Mouse (Mus musculus): ENCODE results near the gene Asah2. TPM values are rescaled to one million over a fixed set of nuclear protein-coding genes. Genes with fewer than 3 reads are reported as not detected.
"Not testable (repeated sequence)": the region's sequence is repeated elsewhere in the genome, so short reads cannot be mapped to it uniquely, and the experiment has no call there.

Gene Asah2
- polyA plus RNA-seq (2015; fragmentation: Nextera tagmentation; extraction: Ambion mirVana), result 0.33 and 0.48 TPM in 2 replicates

GRCm38 (mm10) chr19:32107771-32108306 lies at the start of gene Asah2:
Asah2 (minus strand) TSS chr19:32108211.
- H3K9ac ChIP-seq (replicated peaks), result peak within 1 kb of the TSS; percentile 80
- peak within 1 kb of the TSS; percentile 76 for H3K4me2 ChIP-seq (replicated peaks)
- H3K27ac ChIP-seq (replicated peaks), result peak within 1 kb of the TSS; percentile 48; the same call in 1 of the 2 replicates
- H3K36me3 ChIP-seq, result no peaks in the 10 kb centered on the region
- under 1% methylated on average over 28 of the region's 28 CpGs for WGBS
- no peaks in the 10 kb centered on the region for H3K4me1 ChIP-seq
- no peaks in the 10 kb centered on the region for H3K27me3 ChIP-seq
- peak; percentile 98 for ATAC-seq (replicated peaks)
- peak within 1 kb of the TSS; percentile 66 for H3K4me3 ChIP-seq
- H3K9me3 ChIP-seq, result no peaks in the 10 kb centered on the region

DNA sequence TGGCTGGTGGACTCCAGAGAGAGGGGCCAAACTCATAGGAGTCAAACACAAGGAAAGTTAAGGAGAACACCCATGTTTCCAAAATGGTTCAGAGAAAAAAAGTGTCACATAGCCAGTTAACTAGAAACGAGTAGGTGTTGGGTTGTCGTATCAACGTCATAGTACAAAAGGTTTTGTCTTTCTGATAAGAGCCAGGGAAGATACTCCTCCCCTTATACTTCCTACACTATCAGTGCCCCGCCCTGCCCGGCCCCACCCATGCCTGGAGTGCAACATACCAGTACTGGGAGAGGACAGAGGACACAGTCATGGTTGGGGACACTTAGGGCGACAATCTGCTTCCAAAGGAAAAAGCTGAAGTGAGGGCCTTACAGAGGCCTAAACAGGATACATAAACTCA lies 49.0 kb upstream of the Asah2 start:
- Histone ChIP-seq H3K9ac (replicated peaks) (no peak overlapping the region), H3K36me3 (no peaks in the 10 kb centered on the region), H3K27me3 (no peaks in the 10 kb centered on the region), H3K9me3 (no peaks in the 10 kb centered on the region), H3K4me3 (no peak overlapping the region), H3K27ac (replicated peaks) (no peak overlapping the region), H3K4me2 (replicated peaks) (no peak overlapping the region), H3K4me1 (no peaks in the 10 kb centered on the region)
- 89% methylated on average over 6 of the region's 6 CpGs for WGBS
- ATAC-seq (replicated peaks), result no peak

GRCm38 (mm10) chr19:32152529-32152928 lies 44.5 kb upstream of the Asah2 start:
- H3K4me3 ChIP-seq, result no peak overlapping the region
- H3K4me1 ChIP-seq, result no peaks in the 10 kb centered on the region
- H3K9me3 ChIP-seq, result no peaks in the 10 kb centered on the region
- H3K27ac ChIP-seq (replicated peaks), result no peak overlapping the region
- no peak overlapping the region for H3K9ac ChIP-seq (replicated peaks)
- 81% methylated on average over 6 of the region's 6 CpGs for WGBS
- no peaks in the 10 kb centered on the region for H3K36me3 ChIP-seq
- ATAC-seq (replicated peaks), result no peak
- H3K4me2 ChIP-seq (replicated peaks), result no peak overlapping the region
- H3K27me3 ChIP-seq, result no peaks in the 10 kb centered on the region

GRCm38 (mm10) chr19:32148710-32149109 lies 40.7 kb upstream of the Asah2 start:
- no peaks in the 10 kb centered on the region for H3K9me3 ChIP-seq
- WGBS, result 90% methylated on average over 5 of the region's 5 CpGs
- H3K4me1 ChIP-seq, result no peaks in the 10 kb centered on the region
- no peak overlapping the region for H3K9ac ChIP-seq (replicated peaks)
- no peaks in the 10 kb centered on the region for H3K36me3 ChIP-seq
- H3K4me2 ChIP-seq (replicated peaks), result no peak overlapping the region
- no peak overlapping the region for H3K4me3 ChIP-seq
- ATAC-seq (replicated peaks), result no peak
- H3K27ac ChIP-seq (replicated peaks), result no peak overlapping the region
- H3K27me3 ChIP-seq, result no peaks in the 10 kb centered on the region

GRCm38 (mm10) chr19:32142383-32142782 lies 34.4 kb upstream of the Asah2 start:
- WGBS, result 81% methylated on average over 6 of the region's 6 CpGs

DNA sequence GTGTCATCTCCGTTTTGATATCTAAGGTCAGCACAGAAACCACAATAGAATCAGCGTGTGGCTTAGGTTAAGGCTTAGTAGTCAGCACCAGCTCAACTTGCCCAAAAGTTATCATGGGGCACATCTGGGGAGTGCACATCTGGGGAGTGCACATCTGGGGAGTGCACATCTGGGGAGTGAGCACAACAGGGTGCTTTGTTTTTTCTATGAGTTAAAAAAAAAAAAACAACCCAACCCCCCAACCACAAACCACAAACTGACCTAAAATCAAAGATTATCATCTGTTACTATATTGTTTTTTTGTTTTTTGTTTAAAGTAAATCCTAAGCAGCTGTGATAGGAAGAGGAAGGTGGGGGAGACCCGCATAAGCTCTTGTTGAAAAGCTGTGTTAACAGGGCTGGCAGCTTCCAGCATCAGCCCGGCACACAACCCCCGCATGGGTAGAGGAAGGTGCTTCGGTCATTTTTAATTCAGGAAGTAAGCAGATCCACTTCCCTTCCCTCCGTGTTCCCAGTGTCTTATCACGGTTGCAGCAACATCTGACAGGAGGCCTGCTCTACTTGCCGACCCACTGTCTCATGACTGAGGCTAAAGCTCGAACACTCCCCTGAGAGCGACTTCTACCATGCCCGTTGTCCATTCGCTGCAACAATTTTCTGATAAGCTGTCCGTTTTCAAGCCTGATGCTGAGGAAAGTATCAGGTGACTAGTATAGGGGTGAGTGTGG lies 30.5 kb upstream of the Asah2 start:
- H3K4me3 ChIP-seq, result no peak overlapping the region
- H3K27me3 ChIP-seq, result no peaks in the 10 kb centered on the region
- H3K36me3 ChIP-seq, result no peaks in the 10 kb centered on the region
- 82% methylated on average over 14 of the region's 14 CpGs for WGBS
- no peak overlapping the region for H3K9ac ChIP-seq (replicated peaks)
- H3K4me1 ChIP-seq, result no peaks in the 10 kb centered on the region
- no peaks in the 10 kb centered on the region for H3K9me3 ChIP-seq
- H3K27ac ChIP-seq (replicated peaks), result no peak overlapping the region
- no peak overlapping the region for H3K4me2 ChIP-seq (replicated peaks)
- ATAC-seq (replicated peaks), result no peak

More at GRCm38 (mm10) chr19:32142383-32142782, 34.4 kb upstream of the Asah2 start:
- H3K4me1 ChIP-seq, result no peaks in the 10 kb centered on the region
- no peak overlapping the region for H3K4me2 ChIP-seq (replicated peaks)
- H3K9ac ChIP-seq (replicated peaks), result no peak overlapping the region
- H3K27me3 ChIP-seq, result no peaks in the 10 kb centered on the region
- H3K9me3 ChIP-seq, result no peaks in the 10 kb centered on the region
- no peak overlapping the region for H3K4me3 ChIP-seq
- ATAC-seq (replicated peaks), result no peak
- no peak overlapping the region for H3K27ac ChIP-seq (replicated peaks)
- no peaks in the 10 kb centered on the region for H3K36me3 ChIP-seq

DNA sequence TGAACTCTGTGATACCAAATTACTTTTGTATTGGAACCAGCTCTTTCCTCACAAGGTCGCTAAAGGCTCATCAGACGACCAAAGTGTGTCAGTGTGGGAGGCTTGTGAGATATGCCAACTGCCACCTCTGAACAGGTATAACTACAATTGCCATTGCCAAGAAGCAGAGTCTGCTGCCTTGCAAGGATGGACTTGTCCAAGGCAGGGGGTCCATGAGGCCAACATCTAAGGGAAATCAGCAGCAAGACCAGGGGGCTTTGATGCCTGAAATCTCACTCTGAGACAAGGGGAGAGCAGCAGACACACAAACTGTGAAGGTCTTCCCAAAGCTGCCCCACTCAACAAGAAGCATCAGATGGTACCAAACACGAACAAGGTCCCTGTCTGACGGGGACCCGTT lies 29.9 kb upstream of the Asah2 start:
- no peak overlapping the region for H3K27ac ChIP-seq (replicated peaks)
- H3K4me2 ChIP-seq (replicated peaks), result no peak overlapping the region
- H3K4me1 ChIP-seq, result no peaks in the 10 kb centered on the region
- H3K9me3 ChIP-seq, result no peaks in the 10 kb centered on the region
- H3K4me3 ChIP-seq, result no peak overlapping the region
- H3K27me3 ChIP-seq, result no peaks in the 10 kb centered on the region
- H3K36me3 ChIP-seq, result no peaks in the 10 kb centered on the region
- H3K9ac ChIP-seq (replicated peaks), result no peak overlapping the region
- no peak for ATAC-seq (replicated peaks)
- 80% methylated on average over 5 of the region's 5 CpGs for WGBS

- Histone ChIP-seq H3K9ac (replicated peaks) (no peak overlapping the region), H3K9me3 (no peaks in the 10 kb centered on the region), H3K27ac (replicated peaks) (no peak overlapping the region), H3K4me2 (replicated peaks) (no peak overlapping the region), H3K36me3 (no peaks in the 10 kb centered on the region), H3K27me3 (no peaks in the 10 kb centered on the region), H3K4me3 (no peak overlapping the region), H3K4me1 (no peaks in the 10 kb centered on the region)
- WGBS, result 28% methylated on average over 4 of the region's 4 CpGs
- peak; percentile 64; the same call in 1 of the 2 replicates for ATAC-seq (replicated peaks)
Measured at GRCm38 (mm10) chr19:32136888-32137625, 29.0 kb upstream of the Asah2 start.

DNA sequence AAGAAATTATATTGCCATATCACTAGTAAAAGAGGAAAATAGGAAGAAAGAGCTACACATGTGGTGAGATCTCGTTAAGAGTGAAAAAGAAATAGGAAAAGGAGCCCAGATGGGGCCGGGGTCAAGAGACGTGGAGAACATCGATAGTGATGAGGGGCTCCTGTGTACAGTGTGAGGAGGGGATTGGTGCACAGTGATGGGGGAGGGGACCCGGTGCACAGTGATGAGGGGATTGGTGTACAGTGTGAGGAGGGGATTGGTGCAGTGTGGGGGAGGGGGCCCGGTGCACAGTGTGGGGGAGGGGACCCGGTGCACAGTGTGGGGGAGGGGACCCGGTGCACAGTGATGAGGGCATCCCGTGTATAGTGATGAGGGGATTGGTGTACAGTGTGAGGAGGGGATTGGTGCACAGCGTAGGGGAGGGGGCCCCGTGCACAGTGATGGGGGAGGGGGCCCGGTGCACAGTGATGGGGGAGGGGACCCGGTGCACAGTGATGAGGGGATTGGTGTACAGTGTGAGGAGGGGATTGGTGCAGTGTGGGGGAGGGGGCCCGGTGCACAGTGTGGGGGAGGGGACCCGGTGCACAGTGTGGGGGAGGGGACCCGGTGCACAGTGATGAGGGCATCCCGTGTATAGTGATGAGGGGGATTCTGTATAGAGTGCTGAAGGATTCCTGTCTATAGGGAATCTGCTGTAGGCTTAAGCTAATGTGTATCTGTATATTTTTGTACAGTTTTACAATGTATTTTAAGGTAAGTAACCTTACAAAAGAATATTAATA lies 23.9 kb upstream of the Asah2 start:
- not testable (repeated sequence) for H3K27ac ChIP-seq (replicated peaks); H3K36me3 ChIP-seq; H3K4me3 ChIP-seq; H3K4me1 ChIP-seq; H3K4me2 ChIP-seq (replicated peaks); H3K9me3 ChIP-seq; H3K9ac ChIP-seq (replicated peaks); H3K27me3 ChIP-seq
- WGBS, result 91% methylated on average over 17 of the region's 17 CpGs
- peak; percentile 59 for ATAC-seq (replicated peaks)

GRCm38 (mm10) chr19:32129281-32129680 lies 21.3 kb upstream of the Asah2 start:
- no peak overlapping the region for H3K27ac ChIP-seq (replicated peaks)
- H3K4me3 ChIP-seq, result no peak overlapping the region
- no peaks in the 10 kb centered on the region for H3K27me3 ChIP-seq
- ATAC-seq (replicated peaks), result no peak
- no peaks in the 10 kb centered on the region for H3K9me3 ChIP-seq
- H3K36me3 ChIP-seq, result no peaks in the 10 kb centered on the region
- H3K9ac ChIP-seq (replicated peaks), result no peak overlapping the region
- 87% methylated on average over 8 of the region's 8 CpGs for WGBS
- H3K4me2 ChIP-seq (replicated peaks), result no peak overlapping the region
- H3K4me1 ChIP-seq, result no peaks in the 10 kb centered on the region

GRCm38 (mm10) chr19:32127180-32127850 lies 19.3 kb upstream of the Asah2 start:
- Histone ChIP-seq H3K27ac (replicated peaks) (no peak overlapping the region), H3K27me3 (no peaks in the 10 kb centered on the region), H3K9ac (replicated peaks) (no peak overlapping the region), H3K9me3 (no peaks in the 10 kb centered on the region), H3K36me3 (no peaks in the 10 kb centered on the region), H3K4me2 (replicated peaks) (no peak overlapping the region), H3K4me1 (no peaks in the 10 kb centered on the region), H3K4me3 (no peak overlapping the region)
- ATAC-seq (replicated peaks), result no peak
- 78% methylated on average over 10 of the region's 10 CpGs for WGBS

Measured in forebrain, embryonic 15.5 days (tissue).